Mouse (Mus musculus) forebrain, postnatal 0 days (tissue): Measurements from ENCODE around the gene Dnaja4. TPM values are rescaled to one million over a fixed set of nuclear protein-coding genes. Genes with fewer than 3 reads are reported as not detected.

Experiments
- ATAC-seq: fragments of 200-750 bp; cut with Nextera tagmentation; 2 replicates; pipeline ENCODE4 v1.8.0; 2017; ENCODE audit warnings: mild to moderate bottlenecking, moderate library complexity
- DNase-seq: peaks from one replicate; pipeline ENCODE4 v3.0.0-alpha.2; 2015
- H3K27ac ChIP-seq: fragments of 300-500 bp; sonication (generic); 2 replicates; pipeline ENCODE4 v1.5.1; 2014; ENCODE audit warnings: low read depth, mild to moderate bottlenecking, antibody characterized with exemption, low read length, moderate library complexity, mixed read lengths
- H3K27me3 ChIP-seq: fragments of 300-500 bp; sonication (generic); 2 replicates; pipeline ENCODE4 v1.6.1; 2014; ENCODE audit warnings: mild to moderate bottlenecking, low read length, mixed read lengths; ENCODE audit not compliant: insufficient read depth
- H3K36me3 ChIP-seq: fragments of 300-500 bp; sonication (generic); 2 replicates; pipeline ENCODE4 v1.6.1; 2014; ENCODE audit warnings: mild to moderate bottlenecking, moderate library complexity; ENCODE audit not compliant: insufficient read depth
- H3K4me1 ChIP-seq: fragments of 300-500 bp; sonication (generic); 2 replicates; pipeline ENCODE4 v1.6.1; 2014; ENCODE audit warnings: antibody characterized with exemption; ENCODE audit not compliant: insufficient read depth
- H3K4me2 ChIP-seq: fragments of 300-500 bp; sonication (generic); 2 replicates; pipeline ENCODE4 v1.6.1; 2014; ENCODE audit warnings: low read depth, mild to moderate bottlenecking, moderate library complexity
- H3K4me3 ChIP-seq: fragments of 300-500 bp; sonication (generic); 2 replicates; pipeline ENCODE4 v1.5.1; 2014; ENCODE audit warnings: low read depth, low read length, mixed read lengths
- H3K9ac ChIP-seq: fragments of 300-500 bp; sonication (generic); 2 replicates; pipeline ENCODE4 v1.6.1; 2014; ENCODE audit warnings: mild to moderate bottlenecking
- H3K9me3 ChIP-seq: fragments of 300-500 bp; sonication (generic); 2 replicates; pipeline ENCODE4 v1.6.1; 2016; ENCODE audit warnings: low read length
- CTCF ChIP-seq: sonication (generic); IDR thresholded peaks from 2 replicates; pipeline ENCODE4 v1.5.1; 2016; ENCODE audit warnings: antibody characterized with exemption, control low read depth, low read depth
- WGBS: fragments of 180-500 bp; shearing (Covaris S2); extraction: QIAGEN DNeasy Blood & Tissue Kit; methylation state at CpG from one replicate; pipeline ENCODE4 v1.1.7; 2014; 5-methylcytosine and 5-hydroxymethylcytosine counted together
- polyA plus RNA-seq: library from polyadenylated mRNA; unstranded; fragments of >200 nt; fragmentation: Nextera tagmentation; extraction: Ambion mirVana; gene quantifications from 2 replicates; pipeline ENCODE4 v1.2.1, GENCODE M21; 2015
- total RNA-seq: library from RNA; depleted of rRNA; stranded (reverse); fragments of >200 nt; gene quantifications from 2 replicates; pipeline ENCODE4 v1.2.3, GENCODE M21; 2014

The Dnaja4 gene
- total and polyA plus RNA-seq, 2 experiments from 2014 or later = 7.2 to 8.9 TPM

DNA sequence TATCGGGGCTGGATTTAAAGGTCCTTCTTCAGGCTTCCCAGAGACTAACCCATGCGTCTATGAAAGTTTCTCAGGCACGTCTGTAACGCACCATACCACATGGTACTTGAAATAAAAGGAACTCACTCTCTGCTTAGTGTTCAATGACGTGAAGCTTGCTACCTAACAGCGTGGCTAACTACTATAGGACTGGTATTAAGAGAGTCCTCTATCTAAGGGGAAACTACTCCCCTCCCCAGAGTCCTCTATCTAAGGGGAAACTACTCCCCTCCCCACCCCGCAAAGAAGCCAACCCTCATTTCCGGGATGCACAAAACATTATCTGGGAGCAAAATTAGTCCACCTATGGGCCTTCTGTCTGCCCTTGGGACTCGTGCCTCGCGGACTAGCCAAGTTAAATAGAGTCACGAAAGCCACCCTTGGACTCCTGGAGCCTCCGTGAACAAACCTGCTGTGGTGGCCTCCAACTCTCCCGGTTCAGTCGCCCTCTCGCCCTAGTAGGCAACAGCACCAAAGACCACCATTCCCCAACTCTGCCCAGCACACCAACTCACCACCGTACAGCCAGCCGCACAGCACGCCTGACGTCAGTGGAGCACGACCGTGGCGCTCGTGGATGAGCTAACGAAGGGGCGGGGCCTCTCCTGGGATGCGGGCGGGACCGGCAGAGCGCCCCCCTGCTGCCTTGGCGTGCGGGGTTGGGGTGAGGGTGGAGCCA lies 35.4 kb downstream of the Dnaja4 start, which contains the start of gene Wdr61:
Gene Wdr61, minus strand, starts transcription at position 599 of the 718 bp plus-strand sequence.
- H3K4me3 ChIP-seq = peak within 1 kb of the TSS; percentile 56
- no peaks in the 10 kb centered on the region for H3K27me3 ChIP-seq
- ATAC-seq = peak; percentile 98
- TF ChIP-seq CTCF = peak; percentile 71
- H3K9ac ChIP-seq = peak within 1 kb of the TSS; percentile 62
- 0 out of 2 replicates have a peak, but pooled peaks cover 9% of the 10 kb centered on the region for H3K4me1 ChIP-seq
- H3K9me3 ChIP-seq = no peaks in the 10 kb centered on the region
- H3K27ac ChIP-seq = peak within 1 kb of the TSS; percentile 37; the same call in 1 of the 2 replicates
- WGBS = 1% methylated on average over 31 of the region's 32 CpGs
- peaks cover 7% of the 10 kb centered on the region for H3K36me3 ChIP-seq
- H3K4me2 ChIP-seq = peak within 1 kb of the TSS; percentile 75
- DNase-seq = peak; percentile 98

DNA sequence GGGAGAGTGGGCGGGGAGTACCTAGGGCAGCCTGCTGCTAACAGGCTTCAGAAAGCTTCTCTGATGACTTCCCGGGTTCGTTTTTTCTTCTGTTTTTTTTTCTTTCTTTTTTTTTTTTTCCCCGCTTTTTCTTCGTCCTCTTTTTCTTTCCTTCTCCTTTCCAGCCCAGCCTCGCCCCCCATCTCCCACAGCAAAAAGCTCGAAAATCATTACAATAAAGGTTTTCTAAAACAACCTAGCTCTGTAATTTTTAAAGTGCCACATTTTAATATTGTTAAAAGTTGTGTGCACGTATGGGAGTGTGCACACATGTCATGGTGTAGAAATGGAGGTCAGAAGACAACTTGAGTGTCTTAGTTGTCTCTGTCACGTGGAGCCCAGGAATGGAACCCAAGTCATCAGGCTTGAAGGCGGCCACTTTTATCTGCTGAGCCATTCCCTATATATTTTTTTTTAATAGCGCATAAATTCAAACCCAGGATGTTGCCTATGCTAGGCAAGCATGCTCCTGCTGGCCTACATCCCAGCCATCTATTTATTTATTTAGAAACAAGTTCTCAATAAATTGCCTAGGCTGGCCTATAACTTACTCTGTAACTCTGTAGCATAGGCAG lies 36.1 kb downstream of the Dnaja4 start:
- TF ChIP-seq CTCF = no peak
- Histone ChIP-seq H3K4me2 (peak overlapping the region; percentile 75), H3K27me3 (no peaks in the 10 kb centered on the region), H3K9ac (peak overlapping the region; percentile 62; the same call in 1 of the 2 replicates), H3K4me3 (peak overlapping the region; percentile 56), H3K9me3 (no peaks in the 10 kb centered on the region), H3K27ac (no peak overlapping the region), H3K36me3 (peaks cover under 1% of the 10 kb centered on the region; the same call in 1 of the 2 replicates), H3K4me1 (0 out of 2 replicates have a peak, but pooled peaks cover 9% of the 10 kb centered on the region)
- no peak for ATAC-seq
- no peak for DNase-seq
- 24% methylated on average over 10 of the region's 11 CpGs for WGBS

DNA sequence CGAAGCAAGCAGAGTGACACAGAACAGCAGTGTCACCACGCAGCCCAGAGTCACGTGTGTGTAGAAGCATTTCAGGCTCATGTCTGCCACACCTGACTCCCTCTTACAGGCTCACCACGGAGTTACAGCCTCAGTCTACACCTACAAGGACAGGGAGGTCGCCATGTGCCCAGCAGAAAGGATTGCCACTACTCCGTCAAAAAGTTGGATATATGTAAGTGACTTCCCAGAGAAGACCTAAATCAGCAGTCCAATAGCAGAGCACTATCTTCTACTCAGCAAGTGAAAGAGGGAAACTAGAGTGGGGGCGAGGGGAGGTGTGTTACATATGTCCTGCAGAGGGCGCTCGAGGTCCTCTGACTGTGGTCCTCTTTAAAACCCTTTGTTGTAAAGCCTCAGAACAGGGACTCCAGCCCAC lies 37.6 kb downstream of the Dnaja4 start:
- H3K4me1 ChIP-seq = 0 out of 2 replicates have a peak, but pooled peaks cover 9% of the 10 kb centered on the region
- H3K27ac ChIP-seq = no peak overlapping the region
- no peak overlapping the region for H3K9ac ChIP-seq
- WGBS = 17% methylated on average over 9 of the region's 9 CpGs
- H3K4me3 ChIP-seq = no peak overlapping the region
- no peaks in the 10 kb centered on the region for H3K9me3 ChIP-seq
- no peak overlapping the region for H3K4me2 ChIP-seq
- no peaks in the 10 kb centered on the region for H3K27me3 ChIP-seq
- DNase-seq (peak; percentile 83), ATAC-seq (no peak)
- H3K36me3 ChIP-seq = no peaks in the 10 kb centered on the region
- peak; percentile 75 for TF ChIP-seq CTCF

DNA sequence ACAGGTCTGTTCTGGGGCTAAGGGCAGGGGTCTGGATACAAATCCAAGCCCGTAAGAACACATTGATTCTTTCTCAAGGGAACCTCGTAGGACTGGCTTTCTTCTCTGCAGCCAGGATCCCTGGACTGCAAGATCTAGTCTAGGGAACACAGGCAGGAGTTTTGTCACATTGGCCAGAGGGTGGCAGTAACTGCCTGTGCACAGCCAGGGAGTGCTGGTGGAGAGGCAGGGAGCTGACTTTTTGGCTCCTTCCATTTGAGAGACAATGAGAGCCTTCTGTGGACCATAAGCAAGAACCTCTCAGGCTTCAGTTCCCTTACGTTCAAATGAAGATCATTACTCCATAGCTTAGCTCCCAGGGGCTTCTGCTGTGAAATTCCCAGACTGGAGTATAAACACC lies 39.7 kb downstream of the Dnaja4 start:
- H3K36me3 ChIP-seq = no peaks in the 10 kb centered on the region
- H3K27me3 ChIP-seq = no peaks in the 10 kb centered on the region
- no peaks in the 10 kb centered on the region for H3K9me3 ChIP-seq
- H3K4me2 ChIP-seq = no peak overlapping the region
- H3K4me3 ChIP-seq = no peak overlapping the region
- no peak overlapping the region for H3K9ac ChIP-seq
- peak; percentile 79 for DNase-seq
- 32% methylated on average over 3 of the region's 3 CpGs for WGBS
- TF ChIP-seq CTCF = peak; percentile 87
- 0 out of 2 replicates have a peak, but pooled peaks cover 5% of the 10 kb centered on the region for H3K4me1 ChIP-seq
- no peak overlapping the region for H3K27ac ChIP-seq
- ATAC-seq = peak; percentile 45

DNA sequence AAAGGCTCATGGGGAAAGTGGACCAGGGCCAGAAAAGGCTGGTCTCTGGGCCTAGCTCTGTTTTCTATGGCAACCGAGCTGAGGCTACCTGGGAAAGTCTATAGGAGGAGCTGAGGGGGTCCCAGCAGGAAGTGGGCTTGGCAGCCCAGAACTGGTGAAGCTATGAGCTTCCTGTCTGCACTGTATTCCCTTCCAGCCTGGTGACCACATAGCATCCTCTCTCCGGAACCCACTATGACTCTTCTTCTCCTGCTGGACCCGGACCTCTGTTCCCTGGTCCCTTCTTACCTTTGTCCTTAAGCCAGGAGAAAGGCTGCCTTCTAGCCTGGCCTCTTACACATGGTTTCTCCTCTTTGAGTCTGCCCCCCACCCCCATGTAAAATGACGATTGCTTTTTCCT lies 45.2 kb downstream of the Dnaja4 start:
- H3K4me3 ChIP-seq = no peak overlapping the region
- H3K27ac ChIP-seq = no peak overlapping the region
- no peaks in the 10 kb centered on the region for H3K27me3 ChIP-seq
- no peaks in the 10 kb centered on the region for H3K36me3 ChIP-seq
- ATAC-seq (no peak), DNase-seq (no peak)
- H3K9ac ChIP-seq = no peak overlapping the region
- H3K4me2 ChIP-seq = no peak overlapping the region
- no peaks in the 10 kb centered on the region for H3K4me1 ChIP-seq
- TF ChIP-seq CTCF = no peak
- 83% methylated on average over 4 of the region's 4 CpGs for whole genome bisulfite sequencing
- H3K9me3 ChIP-seq = no peaks in the 10 kb centered on the region

DNA sequence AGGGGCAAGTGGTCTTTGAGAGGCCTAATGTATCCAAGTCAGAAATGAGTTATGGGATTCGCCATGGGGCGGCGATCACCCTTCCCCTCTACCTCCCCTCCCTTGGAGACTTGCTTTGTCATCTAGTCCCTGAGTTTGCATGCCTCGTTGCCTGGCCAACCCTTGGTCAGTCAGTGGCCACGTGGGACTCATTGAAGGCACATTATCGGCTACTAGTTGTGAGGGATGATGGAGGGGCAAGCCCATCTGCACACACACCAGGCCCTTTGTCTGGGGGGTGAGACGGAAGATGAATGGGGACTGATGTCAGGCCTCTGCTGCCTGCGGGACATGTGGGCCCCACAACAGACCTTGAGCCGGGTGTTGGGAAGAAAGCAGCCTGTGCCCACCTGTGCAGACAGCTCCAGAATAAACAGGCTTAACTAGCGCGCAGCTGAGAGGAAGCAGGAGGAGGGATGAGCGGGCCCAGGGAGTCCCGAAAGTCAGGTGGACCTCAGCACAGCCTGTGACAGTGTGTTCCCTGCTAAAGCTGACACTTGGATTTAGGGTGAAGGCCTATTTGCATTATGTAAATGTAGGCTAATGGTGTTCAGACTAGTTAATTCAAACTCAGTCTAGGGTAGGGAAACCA lies 47.2 kb downstream of the Dnaja4 start:
- Histone ChIP-seq H3K36me3 (no peaks in the 10 kb centered on the region), H3K4me3 (no peak overlapping the region), H3K4me1 (no peaks in the 10 kb centered on the region), H3K9ac (no peak overlapping the region), H3K27ac (no peak overlapping the region), H3K9me3 (no peaks in the 10 kb centered on the region), H3K27me3 (no peaks in the 10 kb centered on the region), H3K4me2 (no peak overlapping the region)
- WGBS = 46% methylated on average over 13 of the region's 13 CpGs
- no peak for DNase-seq
- no peak for ATAC-seq
- no peak for TF ChIP-seq CTCF
